Comparison of ENCODE assay signal across 8 mouse cellular contexts in genomic region chr5:134350660-134351059, GRCm38 (mm10). TPM values are rescaled to one million over a fixed set of nuclear protein-coding genes. Genes with fewer than 3 reads are reported as not detected.
DNase-seq lines count a peak whose midpoint lies in the region; ATAC-seq and TF ChIP-seq lines count a peak whose summit lies in the region.

No protein-coding gene starts in this region.

- peak; percentile 59 to 63 for DNase-seq in adrenal gland, adult 18-20 months (ENCODE audit: low spot score in 2 of 2)
- DNase-seq in embryonic facial prominence, embryonic 14.5 days (ENCODE audit: low spot score): peak; percentile 92
- DNase-seq in kidney, adult 9 months: peak; percentile 62
- peak; percentile 43 for DNase-seq in lung, adult 2 months
- DNase-seq in thymus, postnatal 36 days: peak; percentile 72 to 81

- no peaks in the 10 kb centered on the region for H3K9me3 ChIP-seq in ES-Bruce4 (replicated peaks; ENCODE audit: control insufficient read depth, insufficient read depth, low read length, poor library complexity, severe bottlenecking)
- no peaks in the 10 kb centered on the region for H3K9me3 ChIP-seq in embryonic facial prominence, embryonic 14.5 days (ENCODE audit: control insufficient read depth, low read length)
- H3K9me3 ChIP-seq in heart, embryonic 11.5 days (replicated peaks; ENCODE audit: control insufficient read depth, low read length): no peaks in the 10 kb centered on the region
- H3K9me3 ChIP-seq in neural tube, embryonic 13.5 days: no peaks in the 10 kb centered on the region

- H3K27ac ChIP-seq in ES-Bruce4 (ENCODE audit: insufficient read depth, low read length): no peak overlapping the region
- peak overlapping the region; percentile 6; the same call in 1 of the 2 replicates for H3K27ac ChIP-seq in embryonic facial prominence, embryonic 14.5 days (replicated peaks; ENCODE audit: low read depth, low read length)
- H3K27ac ChIP-seq in heart, embryonic 11.5 days (ENCODE audit: low read depth, low read length): no peak overlapping the region
- no peak overlapping the region for H3K27ac ChIP-seq in neural tube, embryonic 13.5 days (replicated peaks)

- no peak for TF ChIP-seq CTCF in ES-Bruce4 (IDR thresholded peaks at IDR 0.05; ENCODE audit: low read depth, low read length)
- no peak for TF ChIP-seq CTCF in lung, adult 2 months (IDR thresholded peaks at IDR 0.05; ENCODE audit: insufficient read depth, low read length)

- no peaks in the 10 kb centered on the region for H3K36me3 ChIP-seq in ES-Bruce4 (ENCODE audit: control insufficient read depth, insufficient read depth, low read length, poor library complexity, severe bottlenecking)
- no peaks in the 10 kb centered on the region for H3K36me3 ChIP-seq in embryonic facial prominence, embryonic 14.5 days (ENCODE audit: control insufficient read depth, insufficient read depth, low read length)
- H3K36me3 ChIP-seq in heart, embryonic 11.5 days (ENCODE audit: control insufficient read depth, insufficient read depth, low read length): no peaks in the 10 kb centered on the region
- no peaks in the 10 kb centered on the region for H3K36me3 ChIP-seq in neural tube, embryonic 13.5 days

- 0 out of 2 replicates have a peak overlapping the region, but pooled peaks have one; percentile 5 for H3K4me3 ChIP-seq in ES-Bruce4 (ENCODE audit: low read depth, low read length)
- no peak overlapping the region for H3K4me3 ChIP-seq in embryonic facial prominence, embryonic 14.5 days (ENCODE audit: low read depth, low read length)
- H3K4me3 ChIP-seq in heart, embryonic 11.5 days (ENCODE audit: low read depth, low read length): no peak overlapping the region
- no peak overlapping the region for H3K4me3 ChIP-seq in lung, adult 2 months (replicated peaks; ENCODE audit: extremely low read depth, low read depth, low read length)
- H3K4me3 ChIP-seq in neural tube, embryonic 13.5 days: no peak overlapping the region

- no peak for TF ChIP-seq EP300 in ES-Bruce4 (IDR thresholded peaks at IDR 0.05; ENCODE audit: insufficient read depth, low read depth, low read length)

- peak; percentile 90 for ATAC-seq in embryonic facial prominence, embryonic 14.5 days (ENCODE audit: low read depth)
- 0 out of 2 replicates have a peak, but pooled peaks have one; percentile 71 for ATAC-seq in heart, embryonic 11.5 days (replicated peaks; ENCODE audit: insufficient number of reproducible peaks, low FRiP score, low TSS enrichment)
- ATAC-seq in neural tube, embryonic 13.5 days (ENCODE audit: low read depth): peak; percentile 65; the same call in 1 of the 2 replicates

- no peak for TF ChIP-seq POLR2A in ES-Bruce4 (IDR thresholded peaks at IDR 0.05; ENCODE audit: insufficient read depth, low read length)
- no peak for TF ChIP-seq POLR2A in lung, adult 2 months (IDR thresholded peaks at IDR 0.05; ENCODE audit: borderline replicate concordance, extremely low read depth, low read depth, low read length)

- no peaks in the 10 kb centered on the region for H3K27me3 ChIP-seq in ES-Bruce4 (ENCODE audit: control insufficient read depth, insufficient read depth, low read length, poor library complexity, severe bottlenecking)
- H3K27me3 ChIP-seq in embryonic facial prominence, embryonic 14.5 days (replicated peaks; ENCODE audit: control insufficient read depth, insufficient read depth, low read length): no peaks in the 10 kb centered on the region
- no peaks in the 10 kb centered on the region for H3K27me3 ChIP-seq in heart, embryonic 11.5 days (ENCODE audit: control insufficient read depth, insufficient read depth, low read length)
- no peaks in the 10 kb centered on the region for H3K27me3 ChIP-seq in neural tube, embryonic 13.5 days

- H3K4me2 ChIP-seq in embryonic facial prominence, embryonic 14.5 days (ENCODE audit: low read depth, low read length): peak overlapping the region; percentile 37
- peak overlapping the region; percentile 50 for H3K4me2 ChIP-seq in heart, embryonic 11.5 days
- peak overlapping the region; percentile 21; the same call in 1 of the 2 replicates for H3K4me2 ChIP-seq in neural tube, embryonic 13.5 days

- no peaks in the 10 kb centered on the region for H3K4me1 ChIP-seq in ES-Bruce4 (ENCODE audit: control insufficient read depth, insufficient read depth, low read length)
- peaks cover 12% of the 10 kb centered on the region for H3K4me1 ChIP-seq in embryonic facial prominence, embryonic 14.5 days (ENCODE audit: control insufficient read depth, insufficient read depth, low read length)
- peaks cover 16% of the 10 kb centered on the region for H3K4me1 ChIP-seq in heart, embryonic 11.5 days (ENCODE audit: control insufficient read depth, insufficient read depth, low read length)
- H3K4me1 ChIP-seq in lung, adult 2 months (ENCODE audit: control insufficient read depth, insufficient read depth, low read length): no peaks in the 10 kb centered on the region
- 0 out of 2 replicates have a peak, but pooled peaks cover 4% of the 10 kb centered on the region for H3K4me1 ChIP-seq in neural tube, embryonic 13.5 days (replicated peaks)

- 17% methylated on average over 10 of the region's 10 CpGs for WGBS in embryonic facial prominence, embryonic 14.5 days
- 17% methylated on average over 10 of the region's 10 CpGs for WGBS in heart, embryonic 11.5 days (ENCODE audit: insufficient replicate concordance)
- 10% methylated on average over 10 of the region's 10 CpGs for WGBS in lung, adult 2 months
- 14% methylated on average over 10 of the region's 10 CpGs for WGBS in neural tube, embryonic 13.5 days

- no peak overlapping the region for H3K9ac ChIP-seq in ES-Bruce4 (ENCODE audit: low read depth, poor library complexity, severe bottlenecking)
- H3K9ac ChIP-seq in embryonic facial prominence, embryonic 14.5 days (ENCODE audit: low read depth, low read length): no peak overlapping the region
- no peak overlapping the region for H3K9ac ChIP-seq in heart, embryonic 11.5 days (ENCODE audit: low read depth, low read length)
- no peak overlapping the region for H3K9ac ChIP-seq in neural tube, embryonic 13.5 days

RNA-seq across cellular contexts. Expression of gene Gtf2i, which starts 36.1 kb away (rescaled TPM):
- 240 and 242 TPM in 2 replicates for polyA plus RNA-seq in ES-Bruce4 (2011; ENCODE audit: insufficient read depth, insufficient read length, low read depth, missing spikeins)
- 100 to 1,000 TPM; 170 to 215 TPM for total RNA-seq in adrenal gland, adult 18-20 months (2021)
- 141 and 168 TPM in 2 replicates for polyA plus RNA-seq in embryonic facial prominence, embryonic 14.5 days (2014; fragmentation: Nextera tagmentation; extraction: Ambion mirVana)
- 136 and 137 TPM in 2 replicates for polyA plus RNA-seq in heart, embryonic 11.5 days (2014; fragmentation: Nextera tagmentation; extraction: Ambion mirVana)
- polyA plus RNA-seq in lung, adult 2 months (2012; rRNA removed): 63.8 and 79.5 TPM in 2 replicates
- polyA plus RNA-seq in neural tube, embryonic 13.5 days (2015; fragmentation: Nextera tagmentation; extraction: Ambion mirVana): 188 and 247 TPM in 2 replicates
